Mouse (Mus musculus): ENCODE measurements around the gene Gper1. TPM values are rescaled to one million over a fixed set of nuclear protein-coding genes. Genes with fewer than 3 reads are reported as not detected.

The Gper1 gene
- polyA plus RNA-seq, 1 experiment from 2014 or later, result 0.17 TPM

- Histone ChIP-seq H3K36me3 (peaks cover 59% of the 10 kb centered on the region), H3K9ac (peak overlapping the region; percentile 97), H3K4me2 (peak overlapping the region; percentile 89), H3K27ac (peak overlapping the region; percentile 100), H3K9me3 (replicated peaks) (no peaks in the 10 kb centered on the region), H3K4me3 (replicated peaks) (peak overlapping the region; percentile 76), H3K27me3 (no peaks in the 10 kb centered on the region), H3K4me1 (replicated peaks) (peaks cover 89% of the 10 kb centered on the region)
- no peak for ATAC-seq (ENCODE audit: low read depth)
- 92% methylated on average over 37 of the region's 37 CpGs for WGBS (ENCODE audit: insufficient replicate concordance)
- no peak for DNase-seq
Observed at GRCm38 (mm10) chr5:139392219-139393196, 30.4 kb upstream of the Gper1 start.

- WGBS (ENCODE audit: insufficient replicate concordance), result 91% methylated on average over 16 of the region's 16 CpGs
- peak overlapping the region; percentile 100 for H3K27ac ChIP-seq
- H3K36me3 ChIP-seq, result peaks cover 55% of the 10 kb centered on the region
Observed at GRCm38 (mm10) chr5:139393197-139393588, 29.8 kb upstream of the Gper1 start.

DNA sequence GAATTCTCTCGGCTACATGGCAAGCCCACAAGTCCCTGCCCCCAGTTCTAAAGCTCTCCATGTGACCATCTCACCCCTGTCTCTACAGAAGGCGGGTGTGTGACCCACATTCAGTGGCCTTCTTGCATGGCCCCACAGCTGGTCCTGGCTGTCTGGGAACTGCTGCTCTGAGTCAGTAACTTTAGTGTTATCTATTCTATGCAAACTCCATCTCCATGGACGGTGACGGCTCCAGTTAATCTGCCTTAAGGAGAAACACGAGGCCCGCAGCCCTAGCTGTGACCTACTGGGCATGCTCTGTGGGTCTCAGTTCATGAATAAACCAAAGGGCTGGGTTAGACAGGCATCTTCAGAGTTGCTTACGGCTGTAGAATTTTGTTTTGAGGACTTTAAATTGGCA lies 28.6 kb upstream of the Gper1 start:
- peak overlapping the region; percentile 62 for H3K9ac ChIP-seq

More at GRCm38 (mm10) chr5:139393197-139393588, 29.8 kb upstream of the Gper1 start:
- H3K4me1 ChIP-seq (replicated peaks), result peaks cover 89% of the 10 kb centered on the region
- H3K27me3 ChIP-seq, result no peaks in the 10 kb centered on the region
- no peak overlapping the region for H3K4me3 ChIP-seq (replicated peaks)
- no peak for DNase-seq
- no peak for ATAC-seq (ENCODE audit: low read depth)
- no peaks in the 10 kb centered on the region for H3K9me3 ChIP-seq (replicated peaks)
- peak overlapping the region; percentile 62; the same call in 1 of the 2 replicates for H3K9ac ChIP-seq
- H3K4me2 ChIP-seq, result peak overlapping the region; percentile 89

GRCm38 (mm10) chr5:139395528-139395927 lies 27.4 kb upstream of the Gper1 start:
- Histone ChIP-seq H3K4me1 (replicated peaks) (peaks cover 77% of the 10 kb centered on the region), H3K36me3 (peaks cover 55% of the 10 kb centered on the region)
- no peak for ATAC-seq (ENCODE audit: low read depth)

More for the DNA sequence above, 28.6 kb upstream of the Gper1 start:
- peaks cover 86% of the 10 kb centered on the region for H3K4me1 ChIP-seq (replicated peaks)
- peak overlapping the region; percentile 100 for H3K27ac ChIP-seq
- DNase-seq, result peak; percentile 71
- peak overlapping the region; percentile 9 for H3K4me3 ChIP-seq (replicated peaks)
- H3K9me3 ChIP-seq (replicated peaks), result no peaks in the 10 kb centered on the region
- peak overlapping the region; percentile 89 for H3K4me2 ChIP-seq
- H3K27me3 ChIP-seq, result no peaks in the 10 kb centered on the region
- ATAC-seq (ENCODE audit: low read depth), result peak; percentile 43
- 26% methylated on average over 7 of the region's 7 CpGs for WGBS (ENCODE audit: insufficient replicate concordance)
- peaks cover 55% of the 10 kb centered on the region for H3K36me3 ChIP-seq

DNA sequence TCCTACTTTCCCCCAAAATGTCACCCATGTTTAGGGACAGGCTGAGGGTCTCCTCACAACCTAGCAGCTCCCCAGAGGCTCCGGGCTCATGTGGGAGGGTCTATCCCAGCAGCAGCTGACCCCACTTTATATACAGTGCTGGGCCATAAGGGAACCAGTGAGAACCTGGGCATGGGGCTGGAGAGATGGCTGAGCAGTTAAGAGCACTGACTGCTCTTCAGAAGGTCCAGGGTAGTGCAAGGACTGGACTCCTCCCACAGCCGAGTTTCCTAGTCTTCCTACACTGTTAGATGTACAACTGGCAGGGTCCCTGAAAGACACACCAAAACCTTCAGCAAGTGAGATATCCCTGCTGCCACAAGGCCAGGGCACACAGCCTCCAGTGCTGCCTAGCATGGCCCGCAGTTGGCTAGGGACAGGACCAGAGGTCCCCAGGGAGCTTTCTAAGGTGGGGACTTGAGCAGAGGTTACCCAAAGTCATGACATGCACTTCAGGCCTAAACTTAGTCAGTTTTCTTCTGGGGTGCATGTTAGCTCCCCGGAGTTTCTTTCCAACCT lies 25.5 kb upstream of the Gper1 start:
- H3K36me3 ChIP-seq, result peaks cover 36% of the 10 kb centered on the region
- ATAC-seq (ENCODE audit: low read depth) (no peak), DNase-seq (no peak)
- peak overlapping the region; percentile 79 for H3K27ac ChIP-seq
- no peak overlapping the region for H3K4me3 ChIP-seq (replicated peaks)
- 76% methylated on average over 4 of the region's 4 CpGs for WGBS (ENCODE audit: insufficient replicate concordance)
- H3K4me2 ChIP-seq, result no peak overlapping the region
- H3K9me3 ChIP-seq (replicated peaks), result no peaks in the 10 kb centered on the region
- no peaks in the 10 kb centered on the region for H3K27me3 ChIP-seq
- H3K4me1 ChIP-seq (replicated peaks), result peaks cover 58% of the 10 kb centered on the region
- peak overlapping the region; percentile 28 for H3K9ac ChIP-seq

More at GRCm38 (mm10) chr5:139395528-139395927, 27.4 kb upstream of the Gper1 start:
- DNase-seq, result no peak
- WGBS (ENCODE audit: insufficient replicate concordance), result 89% methylated on average over 4 of the region's 4 CpGs
- H3K9me3 ChIP-seq (replicated peaks), result no peaks in the 10 kb centered on the region
- H3K27ac ChIP-seq, result peak overlapping the region; percentile 100; the same call in 1 of the 2 replicates
- no peak overlapping the region for H3K4me3 ChIP-seq (replicated peaks)
- H3K9ac ChIP-seq, result peak overlapping the region; percentile 62; the same call in 1 of the 2 replicates
- H3K27me3 ChIP-seq, result no peaks in the 10 kb centered on the region
- H3K4me2 ChIP-seq, result no peak overlapping the region

DNA sequence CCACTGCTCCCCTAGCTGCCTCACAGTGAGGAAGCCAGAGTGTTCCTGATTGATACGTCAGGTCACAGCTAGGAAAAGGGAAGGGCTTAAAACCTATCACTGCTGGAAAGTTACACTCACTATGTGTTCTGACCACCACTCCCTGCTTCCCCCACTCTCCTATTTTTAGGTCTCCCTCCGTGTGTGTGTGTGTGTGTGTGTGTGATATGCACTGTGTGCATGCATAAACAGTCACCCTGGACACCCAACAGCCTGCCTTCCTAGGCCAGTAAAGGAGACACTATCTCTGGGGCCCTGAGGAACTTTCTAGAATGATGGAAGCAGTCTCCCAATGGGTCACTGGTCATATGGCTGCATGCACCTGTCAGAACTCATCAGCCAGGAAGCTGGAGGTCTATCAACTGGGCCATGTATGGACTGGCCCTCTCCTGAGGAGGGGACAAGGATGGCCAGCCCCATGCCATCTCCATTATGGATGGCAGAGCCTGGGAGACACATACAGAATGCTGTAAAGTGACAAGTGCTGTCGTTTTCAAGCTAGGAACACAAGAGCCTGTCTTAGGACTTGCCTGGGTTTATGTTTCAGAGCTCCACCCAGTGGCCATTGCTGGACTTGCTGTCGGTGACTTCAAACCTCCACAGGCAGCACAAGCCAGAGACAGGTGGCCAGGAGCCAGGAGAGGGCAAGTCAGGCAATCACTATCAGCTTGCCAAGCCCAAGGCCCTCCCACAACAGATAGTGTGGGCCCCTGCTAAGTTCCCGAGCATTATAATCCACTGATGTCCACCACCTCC lies 24.8 kb upstream of the Gper1 start:
- DNase-seq, result peak; percentile 83
- H3K4me2 ChIP-seq, result peak overlapping the region; percentile 19
- no peaks in the 10 kb centered on the region for H3K9me3 ChIP-seq (replicated peaks)
- 18% methylated on average over 5 of the region's 5 CpGs for WGBS (ENCODE audit: insufficient replicate concordance)
- H3K36me3 ChIP-seq, result peaks cover 29% of the 10 kb centered on the region
- peaks cover 52% of the 10 kb centered on the region for H3K4me1 ChIP-seq (replicated peaks)
- H3K27me3 ChIP-seq, result no peaks in the 10 kb centered on the region
- peak overlapping the region; percentile 44 for H3K9ac ChIP-seq
- peak overlapping the region; percentile 79 for H3K27ac ChIP-seq
- no peak overlapping the region for H3K4me3 ChIP-seq (replicated peaks)
- peak; percentile 63 for ATAC-seq (ENCODE audit: low read depth)

DNA sequence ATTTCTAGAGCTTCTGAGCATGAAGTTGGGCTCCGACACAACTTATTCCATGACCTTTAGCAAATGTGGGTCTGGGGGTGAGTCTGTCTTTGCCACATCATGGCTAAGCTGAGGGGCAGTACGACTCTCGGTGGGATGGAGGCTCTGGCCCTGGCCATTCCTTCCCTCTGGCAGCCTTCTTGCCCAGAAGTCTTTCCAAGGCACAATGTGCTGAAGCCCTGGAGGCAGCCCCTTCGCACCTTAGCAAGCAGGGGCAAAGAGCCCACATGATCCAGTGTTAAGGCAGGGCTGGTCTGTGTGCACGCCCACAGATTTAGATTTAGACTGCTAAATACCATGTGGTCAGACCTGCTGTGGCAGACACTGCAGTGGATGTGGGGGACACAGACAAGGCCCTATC lies 24.2 kb upstream of the Gper1 start:
- H3K9me3 ChIP-seq (replicated peaks), result no peaks in the 10 kb centered on the region
- DNase-seq (no peak), ATAC-seq (ENCODE audit: low read depth) (no peak)
- peak overlapping the region; percentile 19 for H3K4me2 ChIP-seq
- peaks cover 52% of the 10 kb centered on the region for H3K4me1 ChIP-seq (replicated peaks)
- H3K9ac ChIP-seq, result peak overlapping the region; percentile 44; the same call in 1 of the 2 replicates
- H3K4me3 ChIP-seq (replicated peaks), result no peak overlapping the region
- no peaks in the 10 kb centered on the region for H3K27me3 ChIP-seq
- H3K27ac ChIP-seq, result 0 out of 2 replicates have a peak overlapping the region, but pooled peaks have one; percentile 79
- WGBS (ENCODE audit: insufficient replicate concordance), result 82% methylated on average over 5 of the region's 5 CpGs
- H3K36me3 ChIP-seq, result peaks cover 23% of the 10 kb centered on the region

GRCm38 (mm10) chr5:139399991-139400390 lies 23.0 kb upstream of the Gper1 start:
- Histone ChIP-seq H3K9me3 (replicated peaks) (no peaks in the 10 kb centered on the region), H3K9ac (no peak overlapping the region), H3K4me2 (no peak overlapping the region), H3K4me1 (replicated peaks) (peaks cover 52% of the 10 kb centered on the region), H3K36me3 (peaks cover 11% of the 10 kb centered on the region), H3K27me3 (no peaks in the 10 kb centered on the region), H3K27ac (no peak overlapping the region; the same call in 1 of the 2 replicates), H3K4me3 (replicated peaks) (no peak overlapping the region)
- WGBS (ENCODE audit: insufficient replicate concordance), result 77% methylated on average over 14 of the region's 14 CpGs
- ATAC-seq (ENCODE audit: low read depth) (no peak), DNase-seq (no peak)

DNA sequence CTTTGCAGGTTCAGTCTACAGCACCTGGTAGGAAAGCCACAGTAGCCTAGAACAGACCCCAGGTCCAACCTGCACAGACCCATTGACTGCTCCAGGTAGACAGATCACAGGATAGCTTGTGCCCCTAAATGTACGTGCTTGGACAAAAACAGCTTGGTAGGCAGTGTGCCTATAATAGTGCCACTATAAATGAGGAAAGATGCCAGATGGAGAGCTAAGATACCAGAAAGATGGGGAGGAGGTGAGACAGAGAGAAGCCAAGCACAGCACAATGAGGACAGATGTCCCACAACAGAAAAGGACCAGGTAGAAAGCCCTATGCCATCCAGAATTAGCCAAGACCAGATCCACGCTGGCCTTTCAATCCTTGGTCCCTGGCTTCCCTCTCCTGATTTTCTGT lies 20.8 kb upstream of the Gper1 start:
- H3K36me3 ChIP-seq, result no peaks in the 10 kb centered on the region
- H3K4me2 ChIP-seq, result no peak overlapping the region
- no peaks in the 10 kb centered on the region for H3K9me3 ChIP-seq (replicated peaks)
- H3K9ac ChIP-seq, result no peak overlapping the region
- no peaks in the 10 kb centered on the region for H3K27me3 ChIP-seq
- H3K4me1 ChIP-seq (replicated peaks), result peaks cover 58% of the 10 kb centered on the region
- DNase-seq (no peak), ATAC-seq (ENCODE audit: low read depth) (no peak)
- no peak overlapping the region for H3K4me3 ChIP-seq (replicated peaks)
- WGBS (ENCODE audit: insufficient replicate concordance), result 84% methylated on average over 2 of the region's 2 CpGs
- no peak overlapping the region for H3K27ac ChIP-seq

DNA sequence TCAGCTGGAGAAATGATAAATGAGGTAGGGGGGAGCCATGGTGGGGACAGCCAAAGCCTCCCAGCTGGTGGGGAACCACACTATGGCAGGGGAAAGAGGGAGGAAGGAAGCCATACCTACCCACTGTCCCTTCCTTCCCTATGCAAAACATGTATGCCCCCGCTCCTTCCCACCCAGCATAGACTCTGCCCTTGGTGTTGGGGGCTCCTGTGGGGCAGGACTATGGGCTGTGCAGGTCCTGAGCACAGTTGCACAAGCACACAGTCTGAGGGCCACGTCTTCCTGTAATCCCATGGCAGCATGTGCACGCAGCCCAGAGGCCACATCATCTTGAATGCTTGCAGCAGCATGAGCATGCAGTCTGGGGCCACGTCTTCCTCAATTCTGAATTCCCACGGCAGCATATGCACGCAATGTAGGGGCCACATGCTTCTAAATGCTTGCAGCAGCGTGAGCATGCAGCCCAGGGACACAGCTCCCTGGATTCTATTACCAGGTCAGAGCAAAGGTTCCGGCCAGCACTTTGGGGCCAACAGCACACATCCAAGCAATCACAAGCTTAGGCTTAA lies 19.2 kb upstream of the Gper1 start:
- Histone ChIP-seq H3K4me2 (no peak overlapping the region; the same call in 1 of the 2 replicates), H3K36me3 (no peaks in the 10 kb centered on the region), H3K9ac (no peak overlapping the region), H3K4me3 (replicated peaks) (no peak overlapping the region), H3K27ac (peak overlapping the region; percentile 78), H3K27me3 (no peaks in the 10 kb centered on the region), H3K4me1 (replicated peaks) (peaks cover 56% of the 10 kb centered on the region), H3K9me3 (replicated peaks) (no peaks in the 10 kb centered on the region)
- 56% methylated on average over 8 of the region's 8 CpGs for WGBS (ENCODE audit: insufficient replicate concordance)
- DNase-seq (no peak), ATAC-seq (ENCODE audit: low read depth) (no peak)

Measured in liver, embryonic 13.5 days (tissue).